Mouse (Mus musculus) stomach, postnatal 0 days (tissue): ENCODE results near the gene Fus.

Experiments used
- CTCF ChIP-seq: IDR thresholded peaks from 2 replicates; pipeline ENCODE4 v1.5.1; 2016; ENCODE audit warnings: antibody characterized with exemption, low read depth, mild to moderate bottlenecking, moderate library complexity
- EP300 ChIP-seq: optimal IDR thresholded peaks from 2 replicates; pipeline ENCODE3; 2016; ENCODE audit warnings: antibody characterized with exemption

DNA sequence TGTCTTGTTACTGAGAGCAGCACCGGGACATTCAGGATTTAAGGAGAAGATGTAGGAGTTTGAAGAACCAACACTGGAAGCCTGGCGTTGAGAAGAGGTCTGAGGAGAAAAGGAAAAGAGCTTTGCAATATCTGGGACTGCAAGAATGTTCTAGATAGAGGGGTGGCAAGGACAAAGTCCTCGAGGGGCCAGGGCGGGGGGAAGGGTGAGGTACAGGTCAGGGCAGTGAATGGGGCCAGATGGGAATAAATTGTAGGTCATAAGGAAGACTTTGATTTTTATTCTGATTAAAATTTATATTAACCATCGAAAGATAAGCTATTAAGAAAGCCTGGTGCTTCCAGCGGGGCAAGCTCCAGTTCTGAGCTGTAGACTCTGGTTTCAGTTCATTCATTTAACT, 35.8 kb downstream of the Fus start:
- no peak for TF ChIP-seq CTCF
- no peak for TF ChIP-seq EP300
